Mouse (Mus musculus): ENCODE measurements at regions not wholly inside any gene's neighbourhood (a gene's known extent, or its start where the extent isn't known, plus 50 kb on each side); places are given as distances from the start of the nearest gene placed in this dataset.

GRCm38 (mm10) chr3:38397615-38397956 lies 87.1 kb downstream of the Ankrd50 start:
- ATAC-seq, result no peak

- ATAC-seq, result no peak
These were observed 87.7 kb downstream of the Ankrd50 start for GRCm38 (mm10) chr3:38396760-38397614.

- peak; percentile 73 for ATAC-seq
These were observed 90.3 kb downstream of the Ankrd50 start for GRCm38 (mm10) chr3:38394308-38394707.

- no peak for ATAC-seq
These were observed 95.0 kb downstream of the Ankrd50 start for GRCm38 (mm10) chr3:38389647-38390046.

- no peak for ATAC-seq
These were observed 95.7 kb downstream of the Ankrd50 start for GRCm38 (mm10) chr3:38388961-38389360.

GRCm38 (mm10) chr3:38382743-38383142 lies 101.9 kb downstream of the Ankrd50 start:
- ATAC-seq, result no peak

- ATAC-seq, result no peak
These were observed 103.0 kb downstream of the Ankrd50 start for GRCm38 (mm10) chr3:38381623-38382022.

GRCm38 (mm10) chr3:38373690-38374089 lies 111.0 kb downstream of the Ankrd50 start:
- ATAC-seq, result no peak

GRCm38 (mm10) chr3:38371702-38372101 lies 112.9 kb downstream of the Ankrd50 start:
- ATAC-seq, result no peak

GRCm38 (mm10) chr3:38363888-38364287 lies 120.8 kb downstream of the Ankrd50 start:
- no peak for ATAC-seq

GRCm38 (mm10) chr3:38361411-38361810 lies 123.2 kb downstream of the Ankrd50 start:
- no peak for ATAC-seq

GRCm38 (mm10) chr3:38360974-38361373 lies 123.7 kb downstream of the Ankrd50 start:
- ATAC-seq, result no peak

- ATAC-seq, result no peak
These were observed 124.2 kb downstream of the Ankrd50 start for GRCm38 (mm10) chr3:38360421-38360921.

- no peak for ATAC-seq
These were observed 126.6 kb downstream of the Ankrd50 start for GRCm38 (mm10) chr3:38357905-38358491.

- no peak for ATAC-seq
These were observed 140.4 kb downstream of the Ankrd50 start for GRCm38 (mm10) chr3:38344283-38344682.

- no peak for ATAC-seq
These were observed 143.0 kb downstream of the Ankrd50 start for GRCm38 (mm10) chr3:38341666-38342065.

- no peak for ATAC-seq
These were observed 151.2 kb downstream of the Ankrd50 start for GRCm38 (mm10) chr3:38333321-38333910.

GRCm38 (mm10) chr3:38331169-38331568 lies 153.5 kb downstream of the Ankrd50 start:
- no peak for ATAC-seq

GRCm38 (mm10) chr3:38327286-38327685 lies 157.4 kb downstream of the Ankrd50 start:
- ATAC-seq, result no peak

GRCm38 (mm10) chr3:38326211-38326610 lies 158.4 kb downstream of the Ankrd50 start:
- no peak for ATAC-seq

- no peak for ATAC-seq
These were observed 160.0 kb downstream of the Ankrd50 start for GRCm38 (mm10) chr3:38324663-38325062.

- no peak for ATAC-seq
These were observed 162.2 kb downstream of the Ankrd50 start for GRCm38 (mm10) chr3:38322426-38322825.

GRCm38 (mm10) chr3:38321620-38322019 lies 163.0 kb downstream of the Ankrd50 start:
- no peak for ATAC-seq

GRCm38 (mm10) chr3:38320998-38321397 lies 163.6 kb downstream of the Ankrd50 start:
- no peak for ATAC-seq
